Mouse (Mus musculus) thymus, postnatal 0 days (tissue): ENCODE measurements around the gene Zbtb40. TPM values are rescaled to one million over a fixed set of nuclear protein-coding genes. Genes with fewer than 3 reads are reported as not detected.

Source experiments
- DNase-seq: peaks from one replicate; pipeline ENCODE4 v3.0.0-alpha.2; 2015; ENCODE audit warnings: low spot score
- polyA plus RNA-seq: library from polyadenylated mRNA; unstranded; fragments of >200 nt; fragmentation: Nextera tagmentation; extraction: Ambion mirVana; gene quantifications from 2 replicates; pipeline ENCODE4 v1.2.1, GENCODE M21; 2015

Zbtb40 gene
- polyA plus RNA-seq = 2.8 and 3.0 TPM in 2 replicates

GRCm38 (mm10) chr4:137048550-137049032, at the start of gene Zbtb40:
Gene Zbtb40, minus strand, starts transcription at chr4:137048801.
- peak; percentile 96 for DNase-seq

- no peak for DNase-seq
These were observed 49.4 kb upstream of the Zbtb40 start for GRCm38 (mm10) chr4:137097984-137098327.

- no peak for DNase-seq
These were observed 48.8 kb upstream of the Zbtb40 start for GRCm38 (mm10) chr4:137097246-137097983.

- no peak for DNase-seq
These were observed 47.8 kb upstream of the Zbtb40 start for GRCm38 (mm10) chr4:137096353-137096752.

GRCm38 (mm10) chr4:137085083-137085810, 36.6 kb upstream of the Zbtb40 start:
- no peak for DNase-seq

- no peak for DNase-seq
These were observed 34.3 kb upstream of the Zbtb40 start for GRCm38 (mm10) chr4:137082866-137083265.

GRCm38 (mm10) chr4:137081401-137081800, 32.8 kb upstream of the Zbtb40 start:
- DNase-seq = no peak

- DNase-seq = no peak
These were observed 28.6 kb upstream of the Zbtb40 start for GRCm38 (mm10) chr4:137077216-137077615.

- DNase-seq = no peak
These were observed 22.6 kb upstream of the Zbtb40 start for GRCm38 (mm10) chr4:137071204-137071603.

GRCm38 (mm10) chr4:137068491-137068890, 19.9 kb upstream of the Zbtb40 start:
- peak; percentile 39 for DNase-seq

- no peak for DNase-seq
These were observed 17.2 kb upstream of the Zbtb40 start for GRCm38 (mm10) chr4:137065846-137066245.

GRCm38 (mm10) chr4:137054932-137055331, 6.3 kb upstream of the Zbtb40 start:
- DNase-seq = no peak

- DNase-seq = no peak
These were observed 5.2 kb upstream of the Zbtb40 start for GRCm38 (mm10) chr4:137053810-137054209.

- DNase-seq = no peak
These were observed 606 bp downstream of the Zbtb40 start for GRCm38 (mm10) chr4:137047840-137048549.

GRCm38 (mm10) chr4:137046110-137046509, 2.5 kb downstream of the Zbtb40 start:
- DNase-seq = no peak

GRCm38 (mm10) chr4:137044516-137044915, 4.1 kb downstream of the Zbtb40 start:
- no peak for DNase-seq

GRCm38 (mm10) chr4:137043799-137044198, 4.8 kb downstream of the Zbtb40 start:
- DNase-seq = no peak

GRCm38 (mm10) chr4:137042039-137042438, 6.6 kb downstream of the Zbtb40 start:
- DNase-seq = no peak

GRCm38 (mm10) chr4:137041161-137041621, 7.4 kb downstream of the Zbtb40 start:
- DNase-seq = no peak

GRCm38 (mm10) chr4:137039441-137039840, 9.2 kb downstream of the Zbtb40 start:
- no peak for DNase-seq

- no peak for DNase-seq
These were observed 10.1 kb downstream of the Zbtb40 start for GRCm38 (mm10) chr4:137038501-137038900.

- no peak for DNase-seq
These were observed 10.5 kb downstream of the Zbtb40 start for GRCm38 (mm10) chr4:137038096-137038495.
